Mouse (Mus musculus) cerebral cortex, adult 2 months (tissue): ENCODE measurements around the gene Kdr.

Experiments
- WGBS: fragments of 180-500 bp; shearing (Covaris S2); methylation state at CpG from one replicate; pipeline ENCODE4 v1.1.7; 2018; 5-methylcytosine and 5-hydroxymethylcytosine counted together

The Kdr gene

DNA sequence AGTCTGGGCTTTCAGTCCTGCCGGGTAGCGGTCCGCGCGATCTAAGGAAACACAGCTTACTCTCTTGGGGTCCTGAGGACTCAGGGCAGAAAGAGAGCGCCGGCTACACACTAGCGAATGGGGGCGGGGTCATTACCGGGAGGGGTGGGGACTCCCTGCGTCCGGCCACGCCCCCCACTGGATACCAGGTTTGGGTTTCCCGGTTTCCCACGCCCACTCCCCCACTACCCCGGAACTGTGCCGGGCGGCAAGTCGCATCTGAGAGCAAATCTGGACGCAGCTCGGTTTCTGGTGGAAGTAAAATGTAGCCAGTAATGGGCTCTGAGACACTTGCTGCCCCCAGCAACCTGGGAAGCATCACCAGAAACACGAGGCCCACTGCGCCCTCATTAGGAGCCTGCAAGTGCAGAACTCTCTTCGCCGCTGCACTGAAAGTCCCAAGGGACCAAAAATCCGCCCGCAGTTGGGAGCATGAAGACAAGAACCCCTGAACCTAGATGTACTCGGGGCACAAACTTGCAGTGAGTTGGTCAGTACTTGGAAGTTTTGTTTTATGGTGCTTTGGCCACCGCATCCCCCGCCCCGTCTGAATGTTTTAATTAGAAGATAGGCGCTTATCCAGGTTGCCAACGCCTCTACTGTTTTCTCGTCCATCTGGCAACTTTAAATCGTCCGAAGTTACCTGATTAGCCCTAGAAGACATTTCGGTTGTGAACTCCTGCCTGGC lies at the start of gene Kdr:
Gene Kdr, minus strand, starts transcription at position 85 of the 727 bp plus-strand sequence.
- WGBS = 4% methylated on average over 37 of the region's 37 CpGs

DNA sequence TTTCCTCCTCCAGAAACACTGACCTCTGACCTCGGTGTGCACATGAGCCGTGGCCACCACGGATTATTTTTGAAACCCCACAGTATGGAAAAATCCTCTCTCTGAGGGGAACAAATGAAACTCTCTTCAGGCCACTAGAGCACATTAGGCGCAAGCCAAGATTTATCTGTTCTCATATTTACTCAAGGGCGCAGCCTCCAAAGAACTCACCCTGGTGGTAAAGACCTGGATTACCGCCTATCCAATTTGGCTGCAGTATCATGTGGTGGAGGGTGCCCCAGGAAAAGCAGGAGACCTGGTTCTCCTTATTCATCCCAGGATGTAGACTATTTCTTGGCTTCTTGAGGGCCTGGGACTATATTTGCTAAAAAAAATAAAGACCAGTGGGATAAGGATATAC lies 48.5 kb upstream of the Kdr start:
- WGBS = 85% methylated on average over 6 of the region's 6 CpGs

DNA sequence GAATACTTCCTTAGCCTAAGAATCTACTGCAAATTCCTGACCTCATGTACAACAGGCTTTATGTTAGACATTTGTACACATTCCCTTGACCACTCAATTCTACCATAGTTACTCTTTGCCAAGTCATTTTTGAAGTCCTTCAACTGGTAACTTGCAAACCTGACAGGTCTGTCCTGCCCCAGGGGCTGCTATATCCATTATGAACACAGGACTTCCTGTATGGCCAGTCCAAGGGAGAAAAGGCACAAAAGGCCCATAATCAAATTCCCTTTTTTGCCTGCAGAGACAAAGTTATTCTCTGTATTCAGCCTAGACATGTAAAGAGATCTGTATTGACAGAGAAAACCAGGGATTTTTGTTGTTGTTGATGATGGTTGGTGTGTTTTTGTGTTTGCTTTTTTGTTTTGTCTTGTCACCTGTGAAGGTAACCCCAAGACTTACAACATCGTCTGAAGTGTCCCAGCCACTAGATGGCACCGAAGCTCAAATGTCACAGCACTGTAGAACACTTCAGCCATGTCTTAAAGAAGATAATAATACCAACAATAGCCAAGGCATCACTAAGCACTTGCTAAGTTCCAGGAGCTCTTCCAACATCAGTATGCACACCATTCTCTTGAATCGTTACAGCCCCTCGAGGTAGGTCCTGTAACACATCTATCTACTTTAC lies 47.9 kb upstream of the Kdr start:
- 56% methylated on average over 4 of the region's 4 CpGs for WGBS

DNA sequence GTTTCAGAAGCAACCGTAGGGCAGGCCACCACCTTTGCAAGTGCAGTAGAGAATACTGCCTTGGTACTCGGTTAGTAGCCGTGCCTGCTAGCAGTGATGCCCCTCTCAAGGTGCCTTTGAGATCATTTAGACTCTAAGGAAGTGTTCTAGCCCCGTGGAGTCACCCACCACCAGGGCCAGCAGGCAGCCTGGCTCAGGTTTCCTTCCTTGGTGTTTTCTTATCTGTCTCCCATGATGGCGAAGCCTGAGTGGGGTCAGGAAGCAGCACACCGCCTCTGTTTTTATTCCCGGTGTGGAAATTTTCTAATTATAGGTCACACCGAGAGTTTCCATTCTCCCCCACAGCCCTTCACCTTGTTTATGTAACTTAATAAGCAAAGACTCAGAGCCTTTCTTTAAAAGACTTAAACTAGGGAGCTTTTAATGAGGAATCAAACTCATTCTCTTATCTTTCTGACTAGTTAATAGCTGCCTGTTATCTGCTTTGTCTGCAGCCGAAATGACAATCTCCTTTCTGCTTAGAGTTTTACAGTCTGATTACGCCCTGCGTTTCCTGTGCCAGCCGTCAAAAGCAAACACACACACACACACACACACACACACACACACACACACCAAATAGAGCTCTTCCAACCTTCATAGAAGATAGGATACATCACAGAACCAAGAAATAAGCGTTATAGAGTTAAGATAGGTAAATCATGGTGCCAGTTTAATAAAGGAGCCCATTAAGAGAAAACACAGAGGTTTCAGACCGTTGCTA lies 44.9 kb upstream of the Kdr start:
- 67% methylated on average over 14 of the region's 14 CpGs for WGBS

DNA sequence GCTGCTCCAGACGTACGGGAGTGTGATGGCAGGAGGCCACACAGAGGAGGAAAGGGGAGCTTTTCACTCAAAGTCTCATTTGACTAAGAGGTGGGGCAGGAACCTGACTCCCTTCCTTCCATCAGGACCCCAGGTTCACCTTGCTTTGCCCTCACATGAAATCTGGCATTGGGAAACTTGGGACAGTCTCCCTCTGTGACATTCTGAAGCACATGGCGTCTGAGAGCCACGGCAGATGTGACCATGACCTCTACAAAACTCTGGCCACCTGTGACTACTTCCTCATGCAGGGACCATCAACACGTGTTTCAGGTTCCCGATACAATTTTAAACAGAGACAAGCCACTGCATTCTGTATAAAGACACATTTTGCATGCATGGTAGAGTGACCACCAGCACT lies 44.2 kb upstream of the Kdr start:
- WGBS = 83% methylated on average over 6 of the region's 6 CpGs

DNA sequence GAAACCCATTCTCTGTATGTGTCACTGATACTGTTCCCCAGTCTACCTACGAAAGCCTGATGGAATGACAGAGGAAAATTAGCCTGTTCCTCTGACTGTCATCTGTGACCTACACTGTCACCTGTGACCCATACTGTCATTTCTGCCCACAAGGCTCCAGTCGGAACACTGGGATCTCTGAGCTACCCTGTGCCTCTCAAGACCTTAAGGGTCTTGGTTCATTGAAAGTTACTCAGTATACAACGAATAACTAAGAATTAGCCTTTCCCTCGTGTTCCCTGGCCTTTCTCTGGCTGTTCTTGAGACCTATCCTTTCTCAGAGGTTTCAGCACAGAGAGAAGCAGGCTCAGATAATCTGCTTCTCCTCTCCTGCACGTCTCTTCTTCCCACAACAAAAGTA lies 40.1 kb upstream of the Kdr start:
- WGBS = 79% methylated on average over 5 of the region's 5 CpGs

DNA sequence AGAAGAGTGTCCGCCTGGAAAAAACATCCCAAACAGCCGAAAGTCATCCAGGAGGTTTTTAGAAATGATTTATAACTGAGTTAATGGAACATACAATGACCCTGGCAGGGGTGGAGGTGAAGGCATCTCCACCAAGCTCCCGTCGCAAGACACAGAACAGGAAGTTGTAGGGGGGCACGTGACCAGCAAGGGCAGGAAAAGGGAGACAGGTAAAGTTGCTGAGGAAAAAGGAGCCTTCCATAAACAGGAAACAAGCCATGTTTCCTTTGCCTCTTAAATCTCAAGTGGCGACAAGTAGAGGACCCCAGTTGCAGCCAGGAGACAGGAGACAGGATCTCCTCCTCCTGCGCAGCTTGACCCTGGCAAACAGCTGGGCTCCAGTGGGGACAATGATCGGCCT lies 37.8 kb upstream of the Kdr start:
- 80% methylated on average over 8 of the region's 8 CpGs for WGBS

DNA sequence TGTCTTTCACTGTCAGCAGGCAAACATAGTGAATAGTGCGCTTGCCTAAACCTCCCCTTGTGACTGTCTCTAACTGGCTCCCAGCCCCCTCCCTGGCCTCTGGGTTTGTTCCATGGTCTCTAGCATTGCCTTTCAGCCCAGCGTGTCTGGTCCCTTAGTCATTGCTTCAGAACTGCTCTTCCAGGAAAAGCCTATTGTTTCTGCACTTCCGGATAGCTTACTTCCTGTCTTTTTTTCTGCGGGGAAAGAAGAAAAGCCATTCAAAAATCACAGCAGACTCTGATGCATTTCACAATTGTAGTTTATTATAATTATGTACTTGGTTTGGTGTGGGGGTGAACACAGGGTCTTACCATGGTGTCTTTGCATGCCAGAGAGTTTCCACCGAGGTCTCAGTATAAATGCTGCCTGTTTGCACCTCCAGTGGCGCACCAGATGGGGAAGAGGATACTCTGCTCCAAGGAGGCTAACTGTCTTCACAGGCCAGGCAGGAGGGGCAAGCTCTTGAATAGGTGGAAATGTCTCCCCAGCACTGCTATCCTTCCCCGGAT lies 35.7 kb upstream of the Kdr start:
- WGBS = 69% methylated on average over 7 of the region's 7 CpGs

DNA sequence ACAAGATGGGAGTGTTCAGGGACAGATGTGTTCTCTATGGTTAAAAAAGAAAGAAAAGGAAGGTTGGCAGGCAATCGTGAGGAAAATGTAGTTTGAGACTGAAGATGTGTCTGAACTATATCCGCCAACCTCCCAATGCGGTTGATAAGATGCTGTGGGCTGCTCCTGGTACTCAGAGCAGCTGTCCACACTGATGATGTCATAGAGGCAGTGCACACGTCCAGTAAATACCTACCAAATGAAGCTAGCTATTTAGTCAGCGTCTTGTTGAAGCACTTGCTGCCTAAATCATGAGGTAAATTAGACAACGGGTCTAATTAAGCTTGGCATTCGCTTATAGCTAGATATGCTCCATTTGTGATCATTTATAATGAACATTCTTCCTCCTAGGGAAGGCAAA lies 28.1 kb upstream of the Kdr start:
- 61% methylated on average over 7 of the region's 7 CpGs for WGBS

DNA sequence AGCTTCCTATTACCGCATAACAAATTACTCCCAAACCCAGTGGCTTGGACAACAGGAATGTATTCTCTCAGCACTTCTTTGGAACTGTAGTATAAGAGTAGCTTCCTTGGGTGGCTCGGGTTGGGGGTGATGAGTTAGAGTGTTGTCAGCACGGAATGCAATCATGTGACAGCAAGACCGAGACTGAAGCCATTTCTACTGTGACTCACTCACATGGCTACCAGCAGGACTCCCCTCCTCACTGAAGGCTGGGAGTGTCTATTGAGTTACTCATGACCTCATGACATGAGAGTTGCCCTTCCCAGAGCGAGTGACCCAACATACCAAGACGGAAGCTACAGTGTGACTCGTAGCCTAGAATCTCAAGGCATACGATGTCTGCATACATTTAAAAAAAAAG lies 12.0 kb upstream of the Kdr start:
- 96% methylated on average over 8 of the region's 8 CpGs for WGBS

DNA sequence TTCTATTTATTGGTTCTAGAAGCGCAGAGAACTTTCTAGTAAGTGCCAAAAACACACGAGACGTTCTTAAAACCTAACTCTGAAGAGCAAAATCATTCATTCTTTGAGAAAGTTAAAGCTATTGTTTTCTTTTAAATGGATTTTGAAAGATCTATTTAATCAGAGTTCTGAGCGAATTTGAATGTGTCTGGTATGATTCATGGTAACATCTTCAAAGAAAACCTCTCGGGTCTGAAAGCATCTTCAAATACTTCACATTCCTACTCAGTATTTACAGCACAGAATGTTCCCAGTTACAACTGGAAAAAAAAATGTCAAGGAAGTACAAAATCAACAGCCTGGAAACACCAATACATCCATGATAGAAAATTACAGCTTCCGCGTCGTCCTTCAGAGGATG lies 9.3 kb upstream of the Kdr start:
- WGBS = 43% methylated on average over 8 of the region's 8 CpGs

DNA sequence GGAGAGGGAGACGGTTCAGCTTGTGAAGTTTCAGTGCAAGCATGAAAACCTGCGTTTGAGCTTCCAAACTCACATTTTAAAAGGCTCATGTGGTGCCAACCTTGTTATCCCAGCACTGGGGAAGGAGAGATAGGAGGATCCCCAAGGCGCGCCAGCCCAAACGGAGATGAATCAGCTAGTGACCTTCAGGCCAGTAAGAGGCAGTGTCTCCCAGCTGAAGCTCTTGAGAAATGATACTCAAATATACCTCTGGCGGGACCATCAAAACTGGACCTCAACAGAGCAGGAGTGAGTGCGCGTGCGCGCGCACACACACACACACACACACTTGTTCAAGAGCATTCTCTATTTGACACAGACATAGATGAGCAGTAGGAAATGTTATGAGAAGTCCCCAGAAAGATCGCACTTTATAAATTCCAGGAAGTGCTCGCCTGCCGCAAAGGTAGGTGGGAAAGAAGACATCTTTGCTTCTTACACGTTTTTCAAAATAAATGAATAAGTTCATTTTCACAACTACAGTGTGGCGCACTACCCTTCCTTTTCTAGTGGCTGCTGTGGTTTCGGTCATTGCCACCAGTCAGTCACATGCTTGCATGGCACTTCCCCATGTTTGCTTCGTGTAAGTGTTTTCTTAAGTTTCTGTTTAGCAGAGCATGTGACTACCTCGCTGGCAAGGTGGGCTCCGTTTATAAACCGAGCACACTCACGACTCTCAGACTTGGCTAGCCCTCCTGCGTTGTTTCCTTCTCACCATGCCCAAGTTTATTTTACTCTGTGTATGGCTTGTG lies 2.5 kb upstream of the Kdr start:
- 73% methylated on average over 23 of the region's 23 CpGs for WGBS

DNA sequence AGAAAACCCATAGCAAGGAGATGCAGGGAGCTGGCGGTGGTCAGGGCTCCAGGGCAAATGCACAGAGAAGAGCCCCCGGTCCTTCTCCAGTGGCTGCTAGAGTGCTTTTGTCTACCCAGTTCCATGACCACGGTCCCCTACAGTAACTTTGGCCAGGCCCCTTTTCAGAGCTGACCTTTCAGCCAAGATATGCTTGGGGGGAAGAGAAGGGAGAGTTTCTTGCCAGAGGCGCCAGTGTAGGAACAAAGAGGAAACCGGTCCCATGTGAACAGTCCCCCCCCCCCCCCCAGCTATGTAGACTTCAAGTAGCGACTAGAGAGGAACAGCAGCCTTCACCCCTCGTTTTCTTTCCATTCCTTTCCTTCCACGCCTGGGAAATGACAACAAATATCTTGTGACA lies 850 bp upstream of the Kdr start:
- 30% methylated on average over 8 of the region's 8 CpGs for WGBS

DNA sequence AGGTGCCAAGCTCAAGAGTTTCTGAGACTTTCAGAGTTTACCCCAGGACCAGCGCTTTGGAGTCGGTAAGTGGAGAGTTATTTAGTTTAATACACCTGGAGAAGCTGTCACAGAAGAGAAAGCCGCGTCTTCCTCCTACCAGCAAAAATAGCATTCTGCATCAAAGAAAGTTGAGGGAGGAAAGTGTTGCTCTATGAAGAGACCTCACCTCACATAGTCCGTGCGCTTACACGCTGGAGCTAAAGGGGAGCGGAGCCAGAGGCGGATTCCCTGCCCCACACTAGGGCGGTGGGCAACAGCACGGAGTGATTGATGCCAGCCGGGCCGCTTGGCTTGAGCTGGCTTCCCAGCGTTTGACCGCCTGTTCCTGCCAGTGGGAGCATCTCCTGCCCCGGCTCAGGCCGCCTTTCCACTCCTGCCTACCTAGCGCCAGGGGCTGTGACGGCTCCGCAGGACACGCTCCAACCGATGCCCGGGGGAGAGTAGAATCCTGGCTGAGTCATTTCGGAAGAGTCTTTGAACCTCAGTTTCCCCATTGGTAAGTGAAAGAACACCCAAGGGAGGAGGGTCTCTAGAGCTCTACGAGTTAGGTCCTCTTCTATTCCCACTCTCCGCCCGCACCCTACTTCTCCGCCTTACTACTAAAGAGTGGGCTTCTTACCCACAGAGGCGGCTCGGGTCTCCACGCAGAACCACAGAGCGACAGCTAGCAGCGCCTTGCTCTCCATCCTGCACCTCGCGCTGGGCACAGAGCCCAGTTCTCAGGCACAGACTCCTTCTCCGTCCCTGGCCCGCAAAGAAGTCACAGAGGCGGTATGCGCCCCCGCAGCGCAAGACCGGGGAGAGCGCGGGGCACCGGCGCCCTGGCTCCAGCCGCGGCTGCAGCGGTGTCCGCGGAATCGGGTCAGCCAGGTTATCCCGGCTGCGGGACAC lies 551 bp downstream of the Kdr start:
- WGBS = 7% methylated on average over 54 of the region's 54 CpGs

DNA sequence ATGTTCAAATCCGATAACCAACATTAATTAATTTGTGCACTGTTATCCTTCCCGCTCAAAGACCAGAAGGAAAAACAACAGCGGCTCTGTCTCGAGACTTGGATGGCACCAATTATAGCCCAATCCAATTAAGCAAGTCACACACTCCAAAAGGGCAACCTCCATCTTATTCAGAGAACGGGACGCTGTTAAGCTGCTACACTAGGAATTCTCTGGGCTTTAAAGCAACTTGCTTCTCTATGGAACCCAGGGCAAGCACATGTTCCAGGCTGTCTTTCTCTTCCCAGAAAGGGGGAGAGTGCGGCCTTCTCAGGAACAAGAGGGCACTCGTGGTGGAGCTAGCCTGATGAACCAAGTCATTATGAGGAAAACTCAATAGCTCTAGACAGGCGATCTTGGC lies 1.6 kb downstream of the Kdr start:
- WGBS = 50% methylated on average over 9 of the region's 9 CpGs

DNA sequence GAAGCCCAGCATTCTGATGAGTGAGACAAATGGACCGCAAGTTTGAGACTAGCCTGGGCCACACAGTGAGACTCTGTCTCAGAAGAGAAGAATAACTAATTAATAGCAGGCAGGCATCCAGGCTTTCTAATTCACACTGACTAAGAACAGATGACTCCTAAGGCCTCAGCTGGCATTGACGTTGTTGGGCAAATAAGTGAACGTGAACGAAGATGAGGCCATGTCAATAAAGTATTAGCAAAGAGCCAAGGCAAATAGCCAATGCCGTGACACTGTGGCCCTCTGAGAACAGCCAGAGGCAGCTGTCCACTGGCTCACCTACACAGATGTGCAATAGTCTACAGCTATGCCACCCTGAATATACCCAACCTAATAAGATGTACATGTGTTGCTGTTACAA lies 2.9 kb downstream of the Kdr start:
- WGBS = 66% methylated on average over 5 of the region's 5 CpGs

DNA sequence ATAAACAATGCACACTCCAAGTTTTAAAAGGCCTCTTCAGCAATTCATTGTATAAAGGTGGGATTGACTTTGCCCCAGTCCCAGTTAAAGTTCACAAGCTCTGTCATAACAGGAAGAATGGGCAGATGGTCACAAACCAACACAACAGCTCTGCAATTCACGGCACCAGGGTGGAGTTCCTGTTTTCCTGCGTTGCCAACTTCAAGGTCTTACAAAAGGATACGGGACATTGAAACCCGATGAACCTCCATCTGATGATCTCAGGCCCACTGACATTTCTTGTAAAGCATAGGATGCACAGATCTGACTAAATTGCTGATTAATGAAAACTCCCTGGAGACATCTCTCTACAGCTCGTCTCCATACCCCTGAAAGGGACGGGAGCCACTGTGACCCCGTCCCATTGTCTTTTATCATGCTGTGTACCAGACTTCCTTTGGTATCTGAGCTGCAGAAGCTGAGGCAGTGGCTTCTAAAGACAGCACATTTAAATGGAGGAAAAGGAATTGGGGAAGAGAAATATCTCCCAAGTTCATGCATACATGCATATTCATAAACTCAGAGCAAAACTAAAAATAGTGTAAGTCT lies 3.6 kb downstream of the Kdr start:
- 75% methylated on average over 7 of the region's 7 CpGs for WGBS

DNA sequence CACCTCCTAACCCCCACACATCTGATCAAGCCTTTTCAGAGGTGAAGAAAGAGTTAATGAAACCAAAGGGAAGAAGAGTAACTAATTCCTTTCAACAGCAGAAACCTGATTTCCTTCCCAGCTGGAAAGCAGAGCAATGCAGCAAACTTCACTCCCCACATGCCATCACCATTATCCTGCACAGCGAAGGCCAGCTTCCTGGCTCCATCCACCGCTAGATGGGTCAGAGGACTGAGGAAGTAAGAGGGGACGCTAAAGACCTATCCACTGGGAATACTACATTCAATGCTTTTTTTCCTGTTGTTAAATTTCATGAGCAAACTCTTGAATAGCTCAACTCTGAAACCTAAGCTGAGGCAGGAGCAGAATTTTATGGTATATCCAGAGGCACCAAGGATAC lies 8.4 kb downstream of the Kdr start:
- 67% methylated on average over 3 of the region's 3 CpGs for WGBS

DNA sequence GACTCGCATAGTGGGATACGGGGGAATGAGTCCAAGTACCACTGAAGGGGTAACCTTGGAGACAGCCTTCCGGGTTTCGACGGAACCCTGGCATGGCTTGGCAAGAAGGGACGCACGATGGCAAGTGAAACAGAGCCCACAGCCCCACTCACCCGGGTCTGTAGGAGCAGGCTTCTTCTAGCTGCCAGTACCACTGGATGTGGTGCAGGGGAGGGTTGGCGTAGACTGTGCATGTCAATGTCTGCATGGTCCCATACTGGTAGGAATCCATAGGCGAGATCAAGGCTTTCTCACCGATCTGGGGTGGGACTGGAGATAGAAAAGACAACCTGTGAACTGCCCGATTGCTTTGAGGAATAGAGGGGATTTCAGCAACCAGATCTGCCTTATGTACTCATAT lies 15.7 kb downstream of the Kdr start:
- 76% methylated on average over 12 of the region's 12 CpGs for WGBS

DNA sequence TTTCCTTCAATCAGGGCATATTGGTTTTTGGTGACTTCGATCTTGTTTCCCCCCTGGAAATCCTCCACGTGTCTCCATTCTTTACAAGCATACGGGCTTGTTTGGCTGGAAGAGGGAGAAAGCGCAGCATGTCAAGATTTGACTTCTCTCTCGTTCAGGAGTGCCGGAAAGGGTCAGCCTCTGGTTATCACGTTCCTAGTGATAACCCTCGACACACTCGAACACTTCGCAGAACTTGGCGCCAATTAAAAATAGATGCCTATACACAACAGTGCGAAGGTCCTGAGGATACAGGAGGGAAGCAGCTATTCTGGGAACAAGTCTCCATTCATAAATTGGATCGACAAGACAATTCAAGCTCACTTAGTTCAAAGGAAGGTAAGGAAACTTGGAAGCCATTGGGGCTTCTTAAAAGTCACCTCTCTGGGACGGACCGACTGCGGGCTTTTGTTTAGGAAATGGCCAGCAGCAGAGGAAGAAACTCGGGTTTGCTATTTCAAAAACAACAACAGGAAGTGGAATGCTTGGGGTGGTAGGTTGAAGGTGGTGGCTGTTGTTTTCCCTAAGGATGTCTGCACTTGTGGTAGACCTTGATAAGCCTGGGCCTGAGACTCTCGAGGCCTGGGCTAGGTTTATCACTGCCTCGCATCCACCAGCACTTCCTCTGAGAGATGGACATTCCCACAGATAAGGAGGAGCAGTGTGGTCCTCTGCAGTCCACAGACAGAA lies 16.4 kb downstream of the Kdr start:
- 87% methylated on average over 19 of the region's 19 CpGs for WGBS
